Mouse (Mus musculus): ENCODE measurements around the gene Reln.

The Reln gene

DNA sequence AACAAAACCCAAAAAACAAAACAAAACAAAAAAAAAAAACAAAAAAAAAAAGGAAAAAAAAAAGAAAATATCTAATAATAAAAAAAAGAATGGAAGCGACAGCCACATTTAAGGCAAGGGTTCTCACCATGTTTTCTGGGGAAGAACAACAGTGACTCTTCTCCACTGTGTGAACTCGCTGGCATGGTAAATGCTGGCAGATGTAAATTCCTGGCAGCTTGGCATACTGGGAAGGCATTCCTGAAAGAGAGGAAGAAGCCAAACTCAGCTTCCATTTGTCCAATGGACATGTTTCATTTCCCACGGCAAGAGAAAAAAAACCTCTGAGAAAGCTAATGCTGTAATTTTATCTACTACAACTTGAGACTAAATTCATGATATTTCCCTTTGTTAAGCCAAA lies 326.6 kb downstream of the Reln start:
- no peak for DNase-seq (ENCODE audit: inconsistent age in 2 of 2, low spot score in 1 of 2)

DNA sequence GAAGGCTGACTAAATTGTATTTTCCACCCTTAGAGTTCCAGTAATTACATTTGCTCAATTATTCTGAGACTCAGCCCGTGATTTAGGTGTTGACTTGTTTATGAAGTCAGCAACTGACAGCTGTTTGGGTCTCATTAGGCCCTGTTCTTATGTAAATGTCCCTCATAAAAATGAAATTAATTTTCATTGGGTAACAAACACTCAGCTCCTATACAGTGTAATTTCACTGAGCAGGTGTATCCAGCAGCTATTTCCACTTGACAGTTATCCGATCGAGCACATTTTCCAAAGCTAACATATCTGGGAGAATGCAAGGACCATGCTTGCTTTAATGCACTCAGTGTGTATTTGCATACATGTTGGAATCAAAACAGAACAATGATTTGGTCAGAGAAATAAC lies 330.0 kb downstream of the Reln start:
- no peak for DNase-seq (ENCODE audit: inconsistent age in 2 of 2, low spot score in 1 of 2)

- no peak for DNase-seq (ENCODE audit: inconsistent age in 2 of 2, low spot score in 1 of 2)
These were observed 335.4 kb downstream of the Reln start for GRCm38 (mm10) chr5:22009142-22009541.

- no peak for DNase-seq (ENCODE audit: inconsistent age in 2 of 2, low spot score in 1 of 2)
These were observed 337.0 kb downstream of the Reln start for GRCm38 (mm10) chr5:22007304-22008059.

DNA sequence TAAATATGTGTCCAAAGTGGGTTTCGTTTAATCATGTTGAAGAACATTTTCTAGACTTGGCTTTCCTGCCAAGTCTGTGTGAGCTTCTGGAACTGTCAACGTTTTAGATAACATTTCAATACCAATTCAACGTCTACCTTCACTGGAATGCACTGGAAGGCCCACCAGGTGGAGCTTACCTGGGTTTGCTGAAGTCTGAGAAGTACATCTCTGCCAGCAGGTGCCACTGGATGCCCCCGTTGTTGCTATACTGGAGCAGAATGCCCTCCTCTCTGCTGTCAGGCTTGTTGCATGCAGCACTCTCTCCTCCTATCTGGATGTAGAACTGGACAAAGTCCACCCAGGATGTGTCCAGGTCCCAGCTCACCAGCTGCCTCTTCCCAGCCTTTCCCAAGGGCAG lies 340.6 kb downstream of the Reln start:
- no peak for DNase-seq (ENCODE audit: inconsistent age in 2 of 2, low spot score in 1 of 2)

- DNase-seq (ENCODE audit: inconsistent age in 2 of 2, low spot score in 1 of 2), result peak; percentile 41 to 74
These were observed 356.8 kb downstream of the Reln start for GRCm38 (mm10) chr5:21987711-21988110.

DNA sequence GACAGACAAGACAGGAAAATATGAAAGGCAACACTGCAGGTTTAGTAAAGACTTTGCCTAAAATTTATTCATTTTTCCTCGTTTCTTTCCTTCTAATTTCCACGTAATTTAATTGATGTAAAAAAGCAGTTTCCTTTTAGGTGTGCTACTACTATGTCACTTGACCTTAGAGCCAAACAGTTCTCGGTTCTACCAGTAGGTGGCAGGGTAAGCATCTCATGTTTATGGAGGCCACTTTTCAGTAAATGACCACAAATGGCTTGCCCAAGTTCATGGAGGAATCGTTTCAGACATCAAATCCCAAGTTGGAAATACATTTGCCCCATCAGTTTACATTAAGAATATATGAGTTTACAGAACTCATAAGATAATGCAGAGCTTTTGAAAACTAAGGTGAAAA lies 358.2 kb downstream of the Reln start:
- peak; percentile 27 to 88 for DNase-seq (ENCODE audit: inconsistent age in 2 of 2, low spot score in 1 of 2)

DNA sequence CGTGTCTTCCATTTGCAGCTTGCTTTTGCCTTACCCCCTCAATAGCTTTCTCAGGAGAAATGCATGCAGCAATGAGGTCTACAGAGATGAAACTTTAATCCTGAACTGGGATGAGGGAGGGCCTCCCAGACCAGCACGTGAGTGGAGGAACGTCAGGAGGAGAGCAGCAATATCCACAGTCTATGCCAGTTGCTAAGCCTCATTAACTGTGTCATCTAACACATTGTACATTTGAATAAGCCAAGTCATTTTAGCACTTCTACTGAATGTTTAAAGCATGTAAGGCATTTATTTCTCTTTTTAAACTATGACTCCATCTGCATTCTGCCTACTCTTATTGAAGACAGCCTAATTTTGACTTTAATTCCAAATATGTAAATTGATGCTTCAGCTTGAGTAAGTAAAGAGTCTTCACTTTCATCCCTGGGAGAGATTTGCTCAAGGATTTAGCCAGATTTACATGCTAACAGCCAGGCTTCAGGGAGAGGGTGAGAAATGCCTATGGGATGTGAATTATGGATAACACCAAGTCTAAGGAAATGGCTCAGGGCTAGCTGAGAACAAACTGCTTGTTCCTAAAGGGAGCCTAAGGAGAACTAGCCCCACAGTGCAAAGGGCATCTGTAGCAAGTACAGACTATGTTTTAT lies 361.4 kb downstream of the Reln start:
- no peak for DNase-seq (ENCODE audit: inconsistent age in 2 of 2, low spot score in 1 of 2)

GRCm38 (mm10) chr5:21981216-21981615 lies 363.3 kb downstream of the Reln start:
- DNase-seq (ENCODE audit: inconsistent age in 2 of 2, low spot score in 1 of 2), result no peak

GRCm38 (mm10) chr5:21980544-21980943 lies 364.0 kb downstream of the Reln start:
- no peak for DNase-seq (ENCODE audit: inconsistent age in 2 of 2, low spot score in 1 of 2)

DNA sequence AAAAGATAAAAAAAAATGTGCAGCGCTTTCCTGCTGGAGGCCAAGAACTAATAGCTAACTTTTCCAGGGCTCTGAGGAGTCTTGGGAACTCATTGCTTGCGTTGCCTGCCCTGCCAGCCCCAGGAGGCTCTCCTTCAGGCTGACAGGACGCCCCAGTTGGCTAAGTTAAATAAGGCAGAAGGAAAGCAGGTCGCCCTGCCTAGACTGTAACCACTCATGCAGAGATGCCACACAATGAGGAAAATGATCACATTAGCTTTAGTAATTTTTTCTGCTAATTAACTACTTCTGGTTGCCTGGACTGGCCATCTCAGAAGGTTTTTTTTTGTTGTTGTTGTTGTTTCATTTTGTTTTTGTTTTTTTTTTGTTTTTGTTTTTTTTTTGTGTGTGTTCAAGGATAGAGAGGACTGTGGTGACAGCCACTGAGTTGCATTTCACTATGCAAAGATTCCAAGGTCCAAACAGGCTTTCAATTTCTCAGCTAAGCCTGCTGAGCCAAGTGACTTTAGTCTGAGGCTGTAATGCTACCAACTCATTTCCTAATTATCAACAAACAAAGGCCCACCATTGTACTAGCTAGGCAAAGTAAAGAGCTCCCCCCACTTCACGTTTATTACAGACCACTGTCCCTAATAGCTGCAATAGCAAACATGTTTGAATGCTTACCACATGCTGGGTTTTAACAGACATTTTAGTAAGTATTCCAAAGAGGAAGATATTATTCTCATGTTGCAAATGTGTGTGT lies 371.1 kb downstream of the Reln start:
- no peak for DNase-seq (ENCODE audit: inconsistent age in 2 of 2, low spot score in 1 of 2)

DNA sequence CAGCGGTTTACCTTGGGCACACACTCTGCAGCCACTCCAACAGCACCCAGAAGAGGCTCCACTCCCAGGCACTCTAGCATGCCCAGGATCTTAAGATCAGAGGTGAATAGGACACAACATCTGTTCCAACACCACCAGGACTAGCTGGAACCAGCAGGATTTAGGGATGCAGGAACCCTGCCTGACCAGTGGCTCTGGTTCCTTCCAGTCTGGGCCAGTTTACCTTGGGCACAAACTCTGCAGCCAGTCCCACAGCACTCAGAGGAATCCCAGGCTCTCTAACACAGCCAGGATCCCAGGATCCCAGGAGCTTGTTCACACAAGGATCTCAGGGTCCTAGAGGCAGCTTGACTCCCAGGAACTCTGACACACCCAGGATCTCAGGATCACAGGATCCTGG lies 382.7 kb downstream of the Reln start:
- no peak for DNase-seq (ENCODE audit: inconsistent age in 2 of 2, low spot score in 1 of 2)

GRCm38 (mm10) chr5:21960151-21960550 lies 384.4 kb downstream of the Reln start:
- DNase-seq (ENCODE audit: inconsistent age in 2 of 2, low spot score in 1 of 2), result no peak

GRCm38 (mm10) chr5:21957586-21957985 lies 386.9 kb downstream of the Reln start:
- no peak for DNase-seq (ENCODE audit: inconsistent age in 2 of 2, low spot score in 1 of 2)

DNA sequence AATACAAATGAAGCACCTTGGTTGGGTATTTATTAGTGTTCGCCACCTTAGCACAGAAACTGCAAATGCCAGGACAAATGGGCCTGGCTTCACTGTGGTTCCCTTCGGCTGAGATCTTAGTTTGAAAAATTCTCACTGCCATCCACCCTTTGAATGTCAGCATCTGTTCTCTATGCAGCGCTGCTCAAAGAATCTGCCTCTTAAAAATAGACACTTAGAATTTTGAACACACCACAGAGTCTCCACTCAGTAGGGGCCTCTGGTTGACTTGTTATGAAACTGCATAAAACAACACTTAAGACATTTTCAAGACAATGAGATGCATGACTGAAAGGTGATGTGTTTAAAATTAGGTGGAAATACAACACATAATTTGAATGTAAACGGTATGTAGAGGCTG lies 387.4 kb downstream of the Reln start:
- DNase-seq (ENCODE audit: inconsistent age in 2 of 2, low spot score in 1 of 2), result no peak

GRCm38 (mm10) chr5:21949507-21949897 lies 395.0 kb downstream of the Reln start:
- no peak for DNase-seq (ENCODE audit: inconsistent age in 2 of 2, low spot score in 1 of 2)

GRCm38 (mm10) chr5:21948736-21949506 lies 395.6 kb downstream of the Reln start:
- no peak for DNase-seq (ENCODE audit: inconsistent age in 2 of 2, low spot score in 1 of 2)

DNA sequence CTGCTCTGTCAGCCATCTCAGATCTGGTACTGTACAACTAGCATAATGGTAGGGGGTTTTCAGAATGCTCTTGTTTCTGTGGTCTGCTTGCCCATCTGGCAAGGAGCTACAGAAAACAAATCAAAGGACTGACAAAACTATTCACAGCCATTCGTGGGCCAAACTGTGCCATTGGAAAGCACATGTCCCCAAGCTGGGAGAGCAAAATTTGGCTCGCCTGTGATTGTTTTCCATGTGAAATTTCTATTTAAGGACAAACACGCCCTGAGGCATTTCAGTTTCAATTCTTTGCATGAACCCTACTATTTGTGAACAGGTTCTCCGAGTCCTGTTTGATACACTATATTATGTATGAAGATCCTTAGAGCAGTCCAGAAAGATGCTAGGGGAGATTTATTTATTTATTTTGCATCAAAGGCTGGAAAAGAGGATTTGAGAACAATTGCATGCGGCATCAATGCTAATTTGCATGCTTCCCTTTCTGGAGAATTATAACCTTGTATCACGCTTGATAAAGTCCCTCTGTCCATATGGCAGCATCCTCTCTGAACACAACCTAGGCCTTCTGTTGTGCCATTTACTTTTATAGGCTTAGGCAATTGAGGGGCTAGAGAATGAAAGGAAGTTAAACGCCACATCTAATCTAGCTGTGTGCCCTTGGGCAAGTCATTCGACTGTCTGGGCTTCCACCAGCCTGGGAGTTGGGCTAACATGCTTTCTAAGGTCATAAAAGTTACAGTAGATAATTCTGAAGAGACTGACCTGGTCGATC lies 396.7 kb downstream of the Reln start:
- DNase-seq (ENCODE audit: inconsistent age in 2 of 2, low spot score in 1 of 2), result no peak

GRCm38 (mm10) chr5:21944579-21944978 lies 399.9 kb downstream of the Reln start:
- no peak for DNase-seq (ENCODE audit: inconsistent age in 2 of 2, low spot score in 1 of 2)

DNA sequence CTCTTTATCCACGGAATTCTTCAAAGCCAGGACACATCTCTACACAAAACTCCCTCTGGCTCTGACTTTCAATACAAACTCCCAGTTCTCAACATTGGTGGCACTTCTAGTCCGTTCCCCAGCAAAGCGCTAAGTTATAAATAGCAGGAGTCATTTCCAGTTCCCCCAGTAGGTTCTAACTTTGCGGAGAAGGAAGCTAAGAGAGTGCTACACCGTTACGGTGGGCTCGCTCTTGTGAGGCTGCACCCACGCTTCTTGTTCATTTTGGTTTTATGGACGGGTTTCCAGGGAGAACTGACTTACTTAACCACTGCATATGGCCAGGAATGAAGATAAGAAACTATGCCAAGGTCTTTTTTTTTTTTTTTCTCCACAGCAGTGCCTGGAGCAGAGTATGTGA lies 405.1 kb downstream of the Reln start:
- DNase-seq (ENCODE audit: inconsistent age in 2 of 2, low spot score in 1 of 2), result peak in 1 of 2 experiments; percentile 58

DNA sequence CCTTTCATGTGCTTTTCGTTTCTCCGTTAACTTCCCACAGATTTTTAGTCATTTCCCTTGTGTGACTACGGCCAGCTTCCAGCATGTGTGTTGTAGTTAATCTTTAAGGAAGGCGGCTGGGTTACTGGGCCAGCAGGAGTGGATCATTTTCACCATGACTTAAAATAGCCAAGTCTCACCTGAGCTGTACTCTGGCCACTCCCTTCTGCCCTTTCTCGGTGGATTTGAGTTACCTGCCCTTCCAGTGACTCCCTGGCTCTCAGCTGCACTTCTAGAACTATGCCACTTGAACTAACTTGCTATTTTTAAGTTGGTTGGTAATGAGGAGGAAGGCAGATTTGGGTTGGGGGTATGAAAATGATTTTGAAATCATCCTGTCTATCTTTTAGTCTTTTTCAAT lies 406.4 kb downstream of the Reln start:
- no peak for DNase-seq (ENCODE audit: inconsistent age in 2 of 2, low spot score in 1 of 2)
